Mouse (Mus musculus): Measurements from ENCODE around the gene Unc5c. TPM values are rescaled to one million over a fixed set of nuclear protein-coding genes. Genes with fewer than 3 reads are reported as not detected.

Unc5c gene
- polyA plus RNA-seq, 1 experiment from 2014 or later = not detected

DNA sequence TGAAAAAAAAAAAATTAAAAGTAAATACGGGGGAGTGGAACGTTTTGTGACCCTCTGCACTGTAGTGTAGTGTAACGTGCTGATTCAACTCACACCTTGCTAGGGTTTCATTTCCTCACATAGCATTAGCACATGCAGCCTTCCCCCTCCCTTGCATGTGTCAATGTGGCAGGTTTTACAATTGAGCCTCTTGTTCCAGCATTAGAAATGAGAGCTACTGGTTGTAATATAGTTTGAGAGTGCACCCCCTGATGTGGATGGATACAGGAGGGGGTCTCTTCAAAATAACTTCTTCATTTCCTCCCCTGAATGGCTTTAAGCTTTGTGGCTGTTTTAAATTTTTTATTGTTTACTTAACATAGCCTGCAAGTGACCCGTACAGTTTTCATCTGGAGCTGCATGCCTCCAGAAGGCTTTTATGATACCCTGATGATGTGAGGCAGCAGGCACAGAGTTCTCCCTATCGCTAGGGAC lies 82.4 kb downstream of the Unc5c start:
- no peak overlapping the region for H3K27ac ChIP-seq
- no peaks in the 10 kb centered on the region for H3K36me3 ChIP-seq (ENCODE audit: inconsistent target)
- 77% methylated on average over 5 of the region's 5 CpGs for WGBS (ENCODE audit: missing documents)
- H3K79me2 ChIP-seq (ENCODE audit: inconsistent target) = no peaks in the 10 kb centered on the region
- H3K4me3 ChIP-seq (ENCODE audit: inconsistent target) = no peak overlapping the region

DNA sequence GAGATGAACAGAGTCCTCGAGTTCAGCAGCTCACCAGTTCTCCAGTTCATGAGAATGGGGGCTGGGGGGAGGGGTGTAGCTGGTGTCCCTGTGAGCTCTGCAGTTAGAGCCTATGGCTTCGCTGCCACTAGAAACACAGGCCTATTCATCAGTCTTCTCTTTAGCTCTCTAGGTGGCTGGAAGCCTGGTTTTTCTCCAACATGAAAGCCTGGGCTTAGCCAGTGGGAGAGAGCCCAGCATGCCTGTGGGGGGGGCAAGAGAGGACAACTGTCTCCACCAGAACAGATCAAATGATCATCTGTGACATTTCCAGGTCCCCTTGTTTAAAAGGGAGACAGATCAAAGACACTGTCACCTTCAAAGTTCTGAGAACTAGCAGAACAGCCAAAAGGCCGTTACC lies 84.6 kb downstream of the Unc5c start:
- WGBS (ENCODE audit: missing documents) = 87% methylated on average over 3 of the region's 3 CpGs
- no peak overlapping the region for H3K27ac ChIP-seq
- no peaks in the 10 kb centered on the region for H3K79me2 ChIP-seq (ENCODE audit: inconsistent target)
- H3K36me3 ChIP-seq (ENCODE audit: inconsistent target) = no peaks in the 10 kb centered on the region
- H3K4me3 ChIP-seq (ENCODE audit: inconsistent target) = no peak overlapping the region

- no peak overlapping the region for H3K27ac ChIP-seq
- WGBS (ENCODE audit: missing documents) = 0% methylated on average over 1 of the region's 1 CpGs
Measured at GRCm38 (mm10) chr3:141552960-141553359, 87.9 kb downstream of the Unc5c start.

DNA sequence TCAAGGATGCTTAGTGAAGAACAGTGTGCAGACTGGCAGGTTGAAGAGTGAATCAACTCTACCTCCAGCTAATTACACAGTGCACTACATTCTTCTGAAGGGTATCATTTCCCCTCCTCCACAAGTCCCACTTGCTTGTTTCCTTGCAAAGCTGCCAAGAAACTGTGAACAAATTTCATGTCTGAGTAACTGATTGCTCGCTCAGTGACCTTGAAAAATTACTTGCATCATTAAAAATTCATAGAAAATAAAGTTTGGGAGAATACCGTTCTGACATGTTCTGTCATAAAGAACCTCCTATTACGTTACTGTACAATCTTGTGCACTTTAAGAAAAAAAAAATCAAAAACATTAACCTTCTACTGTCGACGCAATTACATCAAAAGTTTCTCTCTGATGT lies 92.1 kb downstream of the Unc5c start:
- Histone ChIP-seq H3K27ac (no peak overlapping the region), H3K79me2 (ENCODE audit: inconsistent target) (no peaks in the 10 kb centered on the region)
- WGBS (ENCODE audit: missing documents) = 88% methylated on average over 5 of the region's 5 CpGs

More at GRCm38 (mm10) chr3:141552960-141553359, 87.9 kb downstream of the Unc5c start:
- Histone ChIP-seq H3K4me3 (ENCODE audit: inconsistent target) (no peak overlapping the region), H3K36me3 (ENCODE audit: inconsistent target) (no peaks in the 10 kb centered on the region), H3K79me2 (ENCODE audit: inconsistent target) (no peaks in the 10 kb centered on the region)

GRCm38 (mm10) chr3:141575076-141575688 lies 110.2 kb downstream of the Unc5c start:
- H3K79me2 ChIP-seq (ENCODE audit: inconsistent target) = no peaks in the 10 kb centered on the region
- H3K36me3 ChIP-seq (ENCODE audit: inconsistent target) = no peaks in the 10 kb centered on the region
- H3K27ac ChIP-seq = no peak overlapping the region
- WGBS (ENCODE audit: missing documents) = 93% methylated on average over 6 of the region's 6 CpGs
- no peak overlapping the region for H3K4me3 ChIP-seq (ENCODE audit: inconsistent target)

More for the DNA sequence above, 92.1 kb downstream of the Unc5c start:
- no peak overlapping the region for H3K4me3 ChIP-seq (ENCODE audit: inconsistent target)
- no peaks in the 10 kb centered on the region for H3K36me3 ChIP-seq (ENCODE audit: inconsistent target)

GRCm38 (mm10) chr3:141577382-141577781 lies 112.4 kb downstream of the Unc5c start:
- Histone ChIP-seq H3K27ac (no peak overlapping the region), H3K79me2 (ENCODE audit: inconsistent target) (no peaks in the 10 kb centered on the region), H3K4me3 (ENCODE audit: inconsistent target) (no peak overlapping the region), H3K36me3 (ENCODE audit: inconsistent target) (no peaks in the 10 kb centered on the region)
- WGBS (ENCODE audit: missing documents) = 94% methylated on average over 2 of the region's 2 CpGs

GRCm38 (mm10) chr3:141581190-141581891 lies 116.3 kb downstream of the Unc5c start:
- H3K4me3 ChIP-seq (ENCODE audit: inconsistent target) = no peak overlapping the region
- H3K79me2 ChIP-seq (ENCODE audit: inconsistent target) = no peaks in the 10 kb centered on the region
- H3K36me3 ChIP-seq (ENCODE audit: inconsistent target) = no peaks in the 10 kb centered on the region
- H3K27ac ChIP-seq = no peak overlapping the region

DNA sequence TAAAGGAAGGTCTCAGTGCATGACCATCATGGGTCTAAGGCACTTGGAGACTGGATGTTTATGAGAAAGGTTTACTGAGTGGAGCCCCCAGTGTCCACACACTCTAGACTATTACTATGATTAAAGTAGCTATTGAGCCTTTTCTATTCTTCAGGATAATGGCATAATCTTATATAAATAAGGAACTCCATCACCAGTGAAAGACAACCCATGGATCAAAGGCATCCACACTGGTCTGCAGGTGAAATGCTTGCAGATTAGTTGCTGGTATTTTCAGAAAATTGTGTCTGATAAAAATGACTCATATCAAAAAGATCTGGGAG lies 116.8 kb downstream of the Unc5c start:
- no peak overlapping the region for H3K4me3 ChIP-seq (ENCODE audit: inconsistent target)
- H3K79me2 ChIP-seq (ENCODE audit: inconsistent target) = no peaks in the 10 kb centered on the region
- no peaks in the 10 kb centered on the region for H3K36me3 ChIP-seq (ENCODE audit: inconsistent target)
- H3K27ac ChIP-seq = no peak overlapping the region

GRCm38 (mm10) chr3:141583180-141583579 lies 118.2 kb downstream of the Unc5c start:
- Histone ChIP-seq H3K4me3 (ENCODE audit: inconsistent target) (no peak overlapping the region), H3K36me3 (ENCODE audit: inconsistent target) (no peaks in the 10 kb centered on the region)

GRCm38 (mm10) chr3:141589392-141590012 lies 124.5 kb downstream of the Unc5c start:
- Histone ChIP-seq H3K79me2 (ENCODE audit: inconsistent target) (no peaks in the 10 kb centered on the region), H3K4me3 (ENCODE audit: inconsistent target) (no peak overlapping the region), H3K36me3 (ENCODE audit: inconsistent target) (no peaks in the 10 kb centered on the region), H3K27ac (no peak overlapping the region)
- WGBS (ENCODE audit: missing documents) = 93% methylated on average over 4 of the region's 4 CpGs

More at GRCm38 (mm10) chr3:141583180-141583579, 118.2 kb downstream of the Unc5c start:
- H3K79me2 ChIP-seq (ENCODE audit: inconsistent target) = no peaks in the 10 kb centered on the region
- H3K27ac ChIP-seq = no peak overlapping the region
- 89% methylated on average over 1 of the region's 1 CpGs for WGBS (ENCODE audit: missing documents)

GRCm38 (mm10) chr3:141593249-141593648 lies 128.2 kb downstream of the Unc5c start:
- 91% methylated on average over 5 of the region's 5 CpGs for WGBS (ENCODE audit: missing documents)
- H3K36me3 ChIP-seq (ENCODE audit: inconsistent target) = no peaks in the 10 kb centered on the region

GRCm38 (mm10) chr3:141594120-141594519 lies 129.1 kb downstream of the Unc5c start:
- H3K4me3 ChIP-seq (ENCODE audit: inconsistent target) = no peak overlapping the region
- H3K27ac ChIP-seq = no peak overlapping the region
- WGBS (ENCODE audit: missing documents) = 92% methylated on average over 5 of the region's 5 CpGs
- no peaks in the 10 kb centered on the region for H3K79me2 ChIP-seq (ENCODE audit: inconsistent target)
- no peaks in the 10 kb centered on the region for H3K36me3 ChIP-seq (ENCODE audit: inconsistent target)

More at GRCm38 (mm10) chr3:141593249-141593648, 128.2 kb downstream of the Unc5c start:
- Histone ChIP-seq H3K4me3 (ENCODE audit: inconsistent target) (no peak overlapping the region), H3K27ac (no peak overlapping the region), H3K79me2 (ENCODE audit: inconsistent target) (no peaks in the 10 kb centered on the region)

- Histone ChIP-seq H3K4me3 (ENCODE audit: inconsistent target) (no peak overlapping the region), H3K27ac (no peak overlapping the region), H3K79me2 (ENCODE audit: inconsistent target) (no peaks in the 10 kb centered on the region), H3K36me3 (ENCODE audit: inconsistent target) (no peaks in the 10 kb centered on the region)
- 100% methylated on average over 3 of the region's 3 CpGs for WGBS (ENCODE audit: missing documents)
Measured at GRCm38 (mm10) chr3:141595073-141595472, 130.1 kb downstream of the Unc5c start.

GRCm38 (mm10) chr3:141596461-141596860 lies 131.4 kb downstream of the Unc5c start:
- WGBS (ENCODE audit: missing documents) = 67% methylated on average over 3 of the region's 3 CpGs
- no peaks in the 10 kb centered on the region for H3K79me2 ChIP-seq (ENCODE audit: inconsistent target)
- no peak overlapping the region for H3K27ac ChIP-seq
- H3K4me3 ChIP-seq (ENCODE audit: inconsistent target) = no peak overlapping the region
- H3K36me3 ChIP-seq (ENCODE audit: inconsistent target) = no peaks in the 10 kb centered on the region

- no peaks in the 10 kb centered on the region for H3K79me2 ChIP-seq (ENCODE audit: inconsistent target)
- H3K36me3 ChIP-seq (ENCODE audit: inconsistent target) = no peaks in the 10 kb centered on the region
- H3K27ac ChIP-seq = no peak overlapping the region
- WGBS (ENCODE audit: missing documents) = 92% methylated on average over 1 of the region's 1 CpGs
- no peak overlapping the region for H3K4me3 ChIP-seq (ENCODE audit: inconsistent target)
Measured at GRCm38 (mm10) chr3:141596881-141597280, 131.9 kb downstream of the Unc5c start.

Measured in macrophage (primary cell).